Mouse (Mus musculus): ENCODE results near the gene Olfr203. TPM values are rescaled to one million over a fixed set of nuclear protein-coding genes. Genes with fewer than 3 reads are reported as not detected.
"Not testable (repeated sequence)": the region's sequence is repeated elsewhere in the genome, so short reads cannot be mapped to it uniquely, and the experiment has no call there.

The Olfr203 gene
- not detected in 2 replicates for polyA plus RNA-seq (2014; fragmentation: Nextera tagmentation; extraction: Ambion mirVana)

- Histone ChIP-seq H3K4me3 (ENCODE audit: low read depth, low read length) (no peak within 1 kb of the TSS), H3K9me3 (replicated peaks; ENCODE audit: control insufficient read depth, low read length) (no peaks in the 10 kb centered on the region), H3K36me3 (ENCODE audit: control insufficient read depth, insufficient read depth, low read length) (no peaks in the 10 kb centered on the region), H3K4me1 (ENCODE audit: control insufficient read depth, insufficient read depth, low read length) (no peaks in the 10 kb centered on the region), H3K27ac (ENCODE audit: low read depth, low read length) (no peak within 1 kb of the TSS), H3K27me3 (replicated peaks; ENCODE audit: control insufficient read depth, insufficient read depth, low read length) (no peaks in the 10 kb centered on the region), H3K4me2 (ENCODE audit: low read length) (no peak within 1 kb of the TSS), H3K9ac (ENCODE audit: low read length) (no peak within 1 kb of the TSS)
- WGBS: 85% methylated on average over 2 of the region's 2 CpGs
- no peak for ATAC-seq
- DNase-seq (ENCODE audit: low spot score): no peak
These were observed at the start of gene Olfr203 for GRCm38 (mm10) chr16:59298581-59298980. Gene Olfr203 (plus strand): TSS chr16:59298881.

GRCm38 (mm10) chr16:59249684-59250083, 49.0 kb upstream of the Olfr203 start:
- Histone ChIP-seq H3K4me1 (ENCODE audit: control insufficient read depth, insufficient read depth, low read length) (no peaks in the 10 kb centered on the region), H3K27ac (ENCODE audit: low read depth, low read length) (no peak overlapping the region), H3K27me3 (replicated peaks; ENCODE audit: control insufficient read depth, insufficient read depth, low read length) (no peaks in the 10 kb centered on the region), H3K4me2 (ENCODE audit: low read length) (no peak overlapping the region), H3K4me3 (ENCODE audit: low read depth, low read length) (no peak overlapping the region), H3K36me3 (ENCODE audit: control insufficient read depth, insufficient read depth, low read length) (no peaks in the 10 kb centered on the region), H3K9me3 (replicated peaks; ENCODE audit: control insufficient read depth, low read length) (no peaks in the 10 kb centered on the region), H3K9ac (ENCODE audit: low read length) (no peak overlapping the region)
- no peak for ATAC-seq
- DNase-seq (ENCODE audit: low spot score): no peak
- 87% methylated on average over 17 of the region's 17 CpGs for WGBS

- not testable (repeated sequence) for H3K27ac ChIP-seq (ENCODE audit: low read depth, low read length); H3K4me2 ChIP-seq (ENCODE audit: low read length); H3K27me3 ChIP-seq (replicated peaks; ENCODE audit: control insufficient read depth, insufficient read depth, low read length); ATAC-seq; H3K4me1 ChIP-seq (ENCODE audit: control insufficient read depth, insufficient read depth, low read length); H3K9me3 ChIP-seq (replicated peaks; ENCODE audit: control insufficient read depth, low read length); H3K4me3 ChIP-seq (ENCODE audit: low read depth, low read length); H3K36me3 ChIP-seq (ENCODE audit: control insufficient read depth, insufficient read depth, low read length); DNase-seq (ENCODE audit: low spot score); H3K9ac ChIP-seq (ENCODE audit: low read length)
- WGBS: 81% methylated on average over 4 of the region's 4 CpGs
These were observed 29.6 kb upstream of the Olfr203 start for GRCm38 (mm10) chr16:59269097-59269496.

- not testable (repeated sequence) for H3K36me3 ChIP-seq (ENCODE audit: control insufficient read depth, insufficient read depth, low read length); H3K27ac ChIP-seq (ENCODE audit: low read depth, low read length); DNase-seq (ENCODE audit: low spot score); H3K9ac ChIP-seq (ENCODE audit: low read length); H3K4me1 ChIP-seq (ENCODE audit: control insufficient read depth, insufficient read depth, low read length); H3K4me2 ChIP-seq (ENCODE audit: low read length); ATAC-seq; H3K4me3 ChIP-seq (ENCODE audit: low read depth, low read length); H3K27me3 ChIP-seq (replicated peaks; ENCODE audit: control insufficient read depth, insufficient read depth, low read length); H3K9me3 ChIP-seq (replicated peaks; ENCODE audit: control insufficient read depth, low read length)
- 85% methylated on average over 4 of the region's 4 CpGs for WGBS
These were observed 26.1 kb upstream of the Olfr203 start, which contains the start of gene Olfr201 for GRCm38 (mm10) chr16:59272532-59272931. Gene Olfr201 (minus strand): TSS chr16:59272632.

GRCm38 (mm10) chr16:59280542-59280941, 18.1 kb upstream of the Olfr203 start:
- Histone ChIP-seq H3K9me3 (replicated peaks; ENCODE audit: control insufficient read depth, low read length) (no peaks in the 10 kb centered on the region), H3K27ac (ENCODE audit: low read depth, low read length) (no peak overlapping the region), H3K36me3 (ENCODE audit: control insufficient read depth, insufficient read depth, low read length) (no peaks in the 10 kb centered on the region), H3K9ac (ENCODE audit: low read length) (no peak overlapping the region), H3K4me3 (ENCODE audit: low read depth, low read length) (no peak overlapping the region), H3K27me3 (replicated peaks; ENCODE audit: control insufficient read depth, insufficient read depth, low read length) (no peaks in the 10 kb centered on the region), H3K4me1 (ENCODE audit: control insufficient read depth, insufficient read depth, low read length) (no peaks in the 10 kb centered on the region), H3K4me2 (ENCODE audit: low read length) (no peak overlapping the region)
- 80% methylated on average over 3 of the region's 3 CpGs for WGBS
- DNase-seq (ENCODE audit: low spot score) (no peak), ATAC-seq (no peak)

- 77% methylated on average over 1 of the region's 1 CpGs for WGBS
- no peak overlapping the region for H3K27ac ChIP-seq (ENCODE audit: low read depth, low read length)
These were observed 15.2 kb upstream of the Olfr203 start for GRCm38 (mm10) chr16:59283476-59283875.

GRCm38 (mm10) chr16:59286693-59287092, 12.0 kb upstream of the Olfr203 start, which contains the start of gene Olfr202:
Gene Olfr202 (minus strand): TSS chr16:59286793.
- H3K4me2 ChIP-seq (ENCODE audit: low read length): no peak within 1 kb of the TSS
- no peaks in the 10 kb centered on the region for H3K9me3 ChIP-seq (replicated peaks; ENCODE audit: control insufficient read depth, low read length)
- 84% methylated on average over 1 of the region's 1 CpGs for WGBS
- H3K27ac ChIP-seq (ENCODE audit: low read depth, low read length): no peak within 1 kb of the TSS
- H3K4me3 ChIP-seq (ENCODE audit: low read depth, low read length): no peak within 1 kb of the TSS
- no peak for ATAC-seq
- H3K27me3 ChIP-seq (replicated peaks; ENCODE audit: control insufficient read depth, insufficient read depth, low read length): no peaks in the 10 kb centered on the region
- no peaks in the 10 kb centered on the region for H3K36me3 ChIP-seq (ENCODE audit: control insufficient read depth, insufficient read depth, low read length)
- no peak within 1 kb of the TSS for H3K9ac ChIP-seq (ENCODE audit: low read length)
- DNase-seq (ENCODE audit: low spot score): no peak
- H3K4me1 ChIP-seq (ENCODE audit: control insufficient read depth, insufficient read depth, low read length): no peaks in the 10 kb centered on the region

More at GRCm38 (mm10) chr16:59283476-59283875, 15.2 kb upstream of the Olfr203 start:
- no peak overlapping the region for H3K9ac ChIP-seq (ENCODE audit: low read length)
- no peaks in the 10 kb centered on the region for H3K27me3 ChIP-seq (replicated peaks; ENCODE audit: control insufficient read depth, insufficient read depth, low read length)
- no peaks in the 10 kb centered on the region for H3K4me1 ChIP-seq (ENCODE audit: control insufficient read depth, insufficient read depth, low read length)
- no peaks in the 10 kb centered on the region for H3K36me3 ChIP-seq (ENCODE audit: control insufficient read depth, insufficient read depth, low read length)
- no peaks in the 10 kb centered on the region for H3K9me3 ChIP-seq (replicated peaks; ENCODE audit: control insufficient read depth, low read length)
- no peak overlapping the region for H3K4me2 ChIP-seq (ENCODE audit: low read length)
- H3K4me3 ChIP-seq (ENCODE audit: low read depth, low read length): no peak overlapping the region
- DNase-seq (ENCODE audit: low spot score): no peak
- no peak for ATAC-seq

GRCm38 (mm10) chr16:59287576-59287975, 11.1 kb upstream of the Olfr203 start:
- H3K36me3 ChIP-seq (ENCODE audit: control insufficient read depth, insufficient read depth, low read length); DNase-seq (ENCODE audit: low spot score): not testable (repeated sequence)
- 89% methylated on average over 9 of the region's 9 CpGs for WGBS

GRCm38 (mm10) chr16:59318148-59318547, 19.5 kb downstream of the Olfr203 start, which contains the start of gene Olfr204:
Gene Olfr204 (minus strand): TSS chr16:59318248.
- Histone ChIP-seq H3K9me3 (replicated peaks; ENCODE audit: control insufficient read depth, low read length) (no peaks in the 10 kb centered on the region), H3K4me2 (ENCODE audit: low read length) (no peak within 1 kb of the TSS), H3K27ac (ENCODE audit: low read depth, low read length) (no peak within 1 kb of the TSS), H3K36me3 (ENCODE audit: control insufficient read depth, insufficient read depth, low read length) (no peaks in the 10 kb centered on the region), H3K27me3 (replicated peaks; ENCODE audit: control insufficient read depth, insufficient read depth, low read length) (no peaks in the 10 kb centered on the region), H3K4me3 (ENCODE audit: low read depth, low read length) (no peak within 1 kb of the TSS), H3K4me1 (ENCODE audit: control insufficient read depth, insufficient read depth, low read length) (no peaks in the 10 kb centered on the region), H3K9ac (ENCODE audit: low read length) (no peak within 1 kb of the TSS)
- DNase-seq (ENCODE audit: low spot score) (no peak), ATAC-seq (no peak)

More at GRCm38 (mm10) chr16:59287576-59287975, 11.1 kb upstream of the Olfr203 start:
- H3K4me2 ChIP-seq (ENCODE audit: low read length); H3K27ac ChIP-seq (ENCODE audit: low read depth, low read length); H3K27me3 ChIP-seq (replicated peaks; ENCODE audit: control insufficient read depth, insufficient read depth, low read length); H3K4me3 ChIP-seq (ENCODE audit: low read depth, low read length); H3K9ac ChIP-seq (ENCODE audit: low read length); ATAC-seq; H3K9me3 ChIP-seq (replicated peaks; ENCODE audit: control insufficient read depth, low read length); H3K4me1 ChIP-seq (ENCODE audit: control insufficient read depth, insufficient read depth, low read length): not testable (repeated sequence)

Data from forebrain, embryonic 14.5 days (tissue).